Mouse (Mus musculus) granulocyte monocyte progenitor cell, adult 5-6 weeks (primary cell): ENCODE data around the gene Gm5127. TPM values are rescaled to one million over a fixed set of nuclear protein-coding genes. Genes with fewer than 3 reads are reported as not detected.

Experiments
- ATAC-seq: replicated peaks from 2 replicates; pipeline ENCODE4 v1.8.0; 2016; ENCODE audit warnings: mild to moderate bottlenecking, moderate TSS enrichment, inconsistent platforms; ENCODE audit not compliant: poor library complexity, severe bottlenecking
- total RNA-seq, 2 experiments: library from RNA; stranded (forward) in 1 of 2; stranded (reverse) in 1 of 2; fragments of 200-712, 200-1000 nt in 1 of 2; fragments of >200 nt in 1 of 2; fragmentation: Nextera tagmentation in 1 of 2; gene quantifications; 2 replicates each; pipeline ENCODE4 v1.2.3; 2014 to 2017

Gm5127 gene
- total RNA-seq (2014; fragmentation: Nextera tagmentation) (not detected in 2 replicates), total RNA-seq (2017) (0.82 TPM in 1 of 2 replicates, not detected in the other)

DNA sequence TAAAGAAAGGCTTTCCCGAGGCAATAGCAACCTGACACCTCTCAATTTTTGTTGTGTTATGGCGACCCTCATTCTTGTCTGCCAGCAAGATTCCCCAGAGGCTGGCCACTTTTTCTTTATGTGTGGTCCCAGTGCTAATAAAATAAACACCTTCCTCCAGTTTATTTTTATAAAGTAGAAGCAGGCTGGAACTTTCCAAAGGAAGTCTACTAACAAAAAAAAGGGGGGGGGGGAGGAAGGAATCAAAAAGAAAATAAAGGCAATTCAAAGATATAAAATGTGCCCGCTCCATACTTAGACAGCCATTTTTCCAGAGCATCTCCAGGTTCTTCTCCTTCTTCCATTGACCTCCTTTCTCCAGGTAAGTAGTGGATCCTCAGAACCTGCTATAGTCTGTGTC lies at the start of gene Gm5127:
Gene Gm5127 (plus strand): TSS at position 301 of the 400 bp plus-strand sequence.
- ATAC-seq: no peak

GRCm38 (mm10) chrX:106536359-106536758 lies 46.6 kb upstream of the Gm5127 start:
- ATAC-seq: no peak

GRCm38 (mm10) chrX:106555457-106555856 lies 27.5 kb upstream of the Gm5127 start:
- no peak for ATAC-seq

DNA sequence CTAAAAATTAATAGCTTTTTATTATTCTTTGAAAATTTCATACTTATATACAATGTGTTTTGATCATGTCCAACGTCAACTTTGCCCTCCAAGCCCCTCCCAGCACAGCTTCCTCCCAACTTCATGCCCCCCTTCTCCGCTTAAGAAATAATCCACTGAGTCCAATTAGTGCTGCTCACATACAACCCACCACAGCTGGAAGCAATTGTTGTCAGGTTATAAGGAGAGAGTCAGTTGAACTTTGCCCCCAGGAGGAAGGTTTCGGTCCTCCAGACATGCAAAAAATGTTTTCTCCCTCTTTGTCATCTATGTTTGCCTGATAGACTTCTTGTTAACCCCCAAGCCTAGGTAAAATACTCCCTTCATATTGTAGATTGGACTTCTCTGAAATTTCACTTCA lies 4.0 kb upstream of the Gm5127 start:
- no peak for ATAC-seq

DNA sequence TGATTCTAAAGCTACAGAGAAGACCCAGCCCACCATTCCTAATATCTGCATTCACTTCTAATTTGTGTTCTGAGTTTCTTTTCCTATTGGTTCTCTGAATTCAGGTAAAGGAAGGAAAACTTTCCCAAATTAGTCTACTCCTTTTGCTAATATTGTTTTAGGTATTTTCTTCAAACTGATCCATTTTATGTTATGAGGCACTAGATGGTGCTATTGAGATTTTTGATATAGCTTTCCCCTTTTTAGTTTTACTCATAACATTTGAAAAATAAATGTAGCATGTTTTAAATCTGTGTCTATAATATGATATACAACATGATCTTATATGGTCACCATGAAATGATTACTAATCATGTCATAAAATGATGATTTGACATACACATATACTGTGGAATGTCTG lies 2.6 kb upstream of the Gm5127 start:
- ATAC-seq: no peak

GRCm38 (mm10) chrX:106582197-106582596 lies 789 bp upstream of the Gm5127 start:
- ATAC-seq: no peak

GRCm38 (mm10) chrX:106593914-106594313 lies 10.9 kb downstream of the Gm5127 start:
- ATAC-seq: no peak

GRCm38 (mm10) chrX:106595904-106596303 lies 12.9 kb downstream of the Gm5127 start:
- peak; percentile 84 for ATAC-seq

DNA sequence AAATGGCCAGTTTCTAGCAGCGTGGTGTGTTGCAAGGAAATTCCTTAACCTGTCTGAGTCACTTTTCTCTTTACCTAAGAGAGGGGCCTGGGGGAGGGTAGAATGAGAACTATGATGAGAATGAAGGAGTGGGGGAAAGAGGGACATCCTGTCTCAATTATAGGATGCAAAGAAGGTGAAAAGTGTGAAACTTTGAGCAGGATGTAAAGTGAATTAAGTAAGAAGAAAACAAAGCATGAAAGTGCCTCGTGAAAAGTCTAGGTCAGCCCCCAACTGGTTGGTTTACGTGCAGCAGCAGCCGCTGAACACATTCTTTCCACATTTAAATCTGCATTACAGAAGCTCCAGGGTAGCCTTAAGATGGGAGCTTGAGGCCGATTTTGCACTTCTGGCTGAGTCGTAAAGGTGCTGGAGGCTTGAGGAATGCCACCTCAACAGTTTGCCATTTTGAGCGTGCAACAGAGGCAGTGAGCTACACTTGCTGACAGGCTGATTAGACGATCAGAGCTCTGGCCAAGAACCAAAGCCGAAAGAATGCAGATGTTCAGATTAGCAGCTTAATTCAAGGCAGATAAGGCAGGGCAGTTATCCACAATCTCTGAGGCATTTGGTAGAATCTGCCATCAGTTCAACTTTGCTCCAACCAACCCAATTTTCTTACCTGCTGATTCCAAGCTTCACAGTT lies 19.7 kb downstream of the Gm5127 start:
- ATAC-seq: no peak

GRCm38 (mm10) chrX:106603386-106603785 lies 20.4 kb downstream of the Gm5127 start, which contains the start of gene Cysltr1:
Gene Cysltr1 (minus strand): TSS chrX:106603679.
- peak; percentile 95 for ATAC-seq

GRCm38 (mm10) chrX:106622512-106622911 lies 39.5 kb downstream of the Gm5127 start:
- ATAC-seq: no peak

- ATAC-seq: peak; percentile 91
Measured at GRCm38 (mm10) chrX:106623667-106624066, 40.7 kb downstream of the Gm5127 start.

DNA sequence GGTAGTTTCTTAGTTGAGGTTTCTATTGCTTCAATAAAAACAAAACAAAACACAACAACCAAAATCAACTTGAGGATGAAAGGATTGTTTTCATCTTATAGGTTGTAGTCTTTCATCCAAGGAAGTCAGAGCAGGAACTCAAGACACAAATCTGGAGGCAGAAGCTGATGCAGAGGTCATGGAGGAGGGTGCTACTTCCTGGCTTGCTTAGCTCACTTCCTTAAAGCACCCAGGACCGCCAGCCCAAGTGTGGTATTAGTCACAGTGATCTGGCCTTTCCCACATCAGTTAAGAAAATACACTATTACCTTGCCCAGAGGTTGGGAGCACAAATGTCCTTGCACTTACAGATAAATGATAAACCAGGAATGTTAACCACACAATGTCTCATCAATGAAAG lies 45.5 kb downstream of the Gm5127 start:
- peak; percentile 50; the same call in 1 of the 2 replicates for ATAC-seq

DNA sequence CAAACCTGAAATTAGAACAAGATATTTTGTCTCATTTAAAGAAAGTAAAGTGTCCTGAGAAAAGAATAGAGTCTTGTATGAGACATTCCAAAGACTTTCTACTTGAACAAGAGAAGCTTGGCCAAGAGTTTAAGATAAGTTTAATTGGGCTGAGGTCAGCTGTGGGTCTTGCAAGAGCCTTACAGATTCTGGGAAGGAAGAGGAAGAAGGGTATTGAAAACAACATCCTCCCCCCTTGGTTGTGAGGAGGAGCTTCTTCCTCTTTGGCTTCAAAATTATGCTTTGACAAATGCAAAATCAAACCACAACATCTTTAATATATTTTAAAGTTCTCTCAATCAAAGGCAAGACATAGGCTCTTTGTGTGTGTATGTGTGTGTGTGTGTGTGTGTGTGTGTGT lies 50.6 kb downstream of the Gm5127 start:
- ATAC-seq: peak; percentile 70

GRCm38 (mm10) chrX:106634799-106635541 lies 52.0 kb downstream of the Gm5127 start:
- ATAC-seq: peak; percentile 85

- no peak for ATAC-seq
Measured at GRCm38 (mm10) chrX:106662101-106662500, 79.1 kb downstream of the Gm5127 start.

- ATAC-seq: peak; percentile 59
Measured at GRCm38 (mm10) chrX:106704590-106704989, 121.6 kb downstream of the Gm5127 start.

DNA sequence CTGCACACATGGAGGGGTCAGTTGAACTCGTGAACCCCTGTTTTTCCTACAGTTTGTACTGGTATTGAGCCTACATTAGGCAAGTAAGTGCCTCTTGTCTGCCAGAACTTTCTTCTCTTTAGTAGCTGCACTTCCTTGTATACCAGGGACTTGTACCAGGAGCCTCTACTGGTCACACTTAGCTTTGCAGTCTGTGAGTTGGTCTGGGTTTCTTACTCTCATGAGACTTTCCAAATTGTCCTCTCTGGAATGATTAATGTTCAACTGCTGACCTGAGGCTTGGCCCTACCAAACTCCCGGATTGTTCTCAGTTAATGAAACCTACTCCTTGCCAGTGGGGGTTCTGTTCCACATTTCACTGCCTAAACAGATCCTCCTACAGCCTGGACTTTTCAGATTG lies 134.2 kb downstream of the Gm5127 start:
- ATAC-seq: no peak

GRCm38 (mm10) chrX:106742241-106742640 lies 159.3 kb downstream of the Gm5127 start:
- no peak for ATAC-seq

DNA sequence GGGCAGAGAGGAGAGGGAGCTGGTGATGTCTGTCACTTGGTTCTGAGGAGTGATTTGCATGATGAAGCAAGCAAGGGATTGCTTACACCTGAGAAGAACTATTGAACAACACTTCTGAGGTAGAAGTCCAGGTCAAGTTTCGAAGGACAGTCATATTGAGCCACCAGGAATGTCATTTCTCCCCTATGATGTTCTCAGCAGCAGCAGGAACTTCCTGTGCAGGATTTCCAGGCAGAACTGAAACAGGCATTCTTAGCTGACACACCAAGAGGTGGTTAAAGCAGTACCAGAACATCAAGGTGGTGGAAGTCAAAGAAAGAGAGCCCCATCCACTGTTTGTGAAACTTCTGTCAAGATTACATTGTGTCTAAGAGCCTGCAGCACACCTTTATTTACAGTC lies 172.3 kb downstream of the Gm5127 start:
- ATAC-seq: no peak
